Mouse (Mus musculus) stomach, embryonic 16.5 days (tissue): Measurements from ENCODE around the gene Dscaml1. TPM values are rescaled to one million over a fixed set of nuclear protein-coding genes. Genes with fewer than 3 reads are reported as not detected.

Experiments used
- ATAC-seq: fragments of 200-750 bp; cut with Nextera tagmentation; 2 replicates; pipeline ENCODE4 v1.8.0; 2017; ENCODE audit warnings: moderate number of reproducible peaks, moderate TSS enrichment; ENCODE audit not compliant: insufficient read depth, low FRiP score
- H3K27ac ChIP-seq: fragments of 300-500 bp; sonication (generic); 2 replicates; pipeline ENCODE4 v1.5.1; 2014; ENCODE audit warnings: low read length
- H3K27me3 ChIP-seq: fragments of 300-500 bp; sonication (generic); 2 replicates; pipeline ENCODE4 v1.6.1; 2014; ENCODE audit warnings: low read length, control low read depth, mixed read lengths; ENCODE audit not compliant: control insufficient read depth, insufficient read depth
- H3K36me3 ChIP-seq: fragments of 300-500 bp; sonication (generic); 2 replicates; pipeline ENCODE4 v1.6.1; 2014; ENCODE audit warnings: low read length; ENCODE audit not compliant: control insufficient read depth, insufficient read depth
- H3K4me1 ChIP-seq: fragments of 300-500 bp; sonication (generic); 2 replicates; pipeline ENCODE4 v1.6.1; 2014; ENCODE audit warnings: low read length, control low read depth, mixed read lengths; ENCODE audit not compliant: control insufficient read depth, insufficient read depth
- H3K4me2 ChIP-seq: fragments of 300-500 bp; sonication (generic); 2 replicates; pipeline ENCODE4 v1.6.1; 2014; ENCODE audit warnings: low read depth, low read length, mixed read lengths
- H3K4me3 ChIP-seq: fragments of 300-500 bp; sonication (generic); replicated peaks from 2 replicates; pipeline ENCODE4 v1.5.1; 2014; ENCODE audit warnings: mild to moderate bottlenecking, low read length
- H3K9ac ChIP-seq: fragments of 300-500 bp; sonication (generic); 2 replicates; pipeline ENCODE4 v1.6.1; 2014; ENCODE audit warnings: low read length
- H3K9me3 ChIP-seq: fragments of 300-500 bp; sonication (generic); replicated peaks from 2 replicates; pipeline ENCODE4 v1.6.1; 2016; ENCODE audit warnings: low read length, control low read depth; ENCODE audit not compliant: control insufficient read depth
- WGBS: fragments of 180-500 bp; shearing (Covaris S2); extraction: QIAGEN DNeasy Blood & Tissue Kit; methylation state at CpG from one replicate; pipeline ENCODE4 v1.1.7; 2014; 5-methylcytosine and 5-hydroxymethylcytosine counted together
- polyA plus RNA-seq: library from polyadenylated mRNA; unstranded; fragments of >200 nt; fragmentation: Nextera tagmentation; extraction: Ambion mirVana; gene quantifications from 2 replicates; pipeline ENCODE4 v1.2.1, GENCODE M21; 2015

Gene Dscaml1
- polyA plus RNA-seq, 1 experiment from 2014 or later = 0.30 TPM

DNA sequence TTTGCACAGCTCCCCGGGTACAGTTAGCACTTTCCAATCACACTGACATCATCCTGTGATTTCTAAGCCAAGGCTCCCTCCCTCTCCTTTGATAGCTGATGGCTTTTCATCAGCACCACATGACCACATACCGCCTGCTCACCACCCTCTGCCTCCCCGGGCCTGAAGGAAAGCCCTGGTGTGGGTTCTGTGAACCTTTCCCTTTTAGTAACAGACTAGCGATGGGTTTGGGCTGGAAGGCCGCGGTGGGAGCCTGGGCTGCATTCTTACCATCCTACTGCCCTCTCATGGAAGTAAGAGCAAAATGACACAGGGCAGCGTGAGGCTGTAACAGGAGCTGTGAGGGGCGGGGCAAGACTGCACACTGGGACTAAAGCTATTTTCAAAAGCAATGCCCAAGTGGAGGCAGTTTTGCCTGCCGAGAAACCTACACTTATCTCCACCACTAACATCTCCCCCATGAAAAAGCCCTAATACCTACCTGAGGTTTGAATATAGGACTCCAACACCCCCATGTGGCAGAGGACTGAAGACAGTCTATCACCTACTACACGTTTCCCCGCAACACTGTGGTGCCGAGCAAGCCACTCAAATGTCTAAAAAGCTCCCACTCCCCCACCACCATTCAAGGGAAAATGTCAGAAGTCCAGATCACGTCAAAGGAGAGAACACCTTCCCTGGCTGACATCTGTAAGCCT is 372.2 kb downstream of the Dscaml1 start:
- Histone ChIP-seq H3K4me1 (no peaks in the 10 kb centered on the region), H3K36me3 (no peaks in the 10 kb centered on the region), H3K9me3 (no peaks in the 10 kb centered on the region), H3K9ac (no peak overlapping the region), H3K27ac (no peak overlapping the region), H3K27me3 (no peaks in the 10 kb centered on the region), H3K4me3 (no peak overlapping the region), H3K4me2 (no peak overlapping the region)
- ATAC-seq = peak; percentile 69; the same call in 1 of the 2 replicates
- WGBS = 18% methylated on average over 13 of the region's 13 CpGs

DNA sequence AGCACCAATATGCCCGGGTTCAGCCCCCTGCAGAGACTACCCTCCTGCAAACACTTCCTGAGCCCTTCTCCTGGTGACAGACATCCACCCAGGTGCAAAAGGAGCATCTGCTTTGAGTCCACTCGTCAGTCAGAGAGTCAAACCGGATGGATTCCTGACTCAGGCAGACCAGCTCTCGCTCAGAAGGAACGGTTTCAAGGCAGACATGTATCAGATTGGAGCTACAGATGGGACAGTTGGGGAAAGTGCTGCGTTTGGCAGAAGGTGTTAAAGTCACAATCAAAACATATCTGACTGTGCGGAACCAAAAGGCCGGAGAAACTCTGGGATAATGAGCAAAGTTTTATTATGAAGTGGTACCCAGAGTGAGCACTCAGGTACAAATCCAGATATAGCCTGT is 373.0 kb downstream of the Dscaml1 start:
- Histone ChIP-seq H3K4me3 (no peak overlapping the region), H3K9ac (no peak overlapping the region), H3K9me3 (no peaks in the 10 kb centered on the region), H3K27ac (no peak overlapping the region), H3K4me1 (no peaks in the 10 kb centered on the region), H3K36me3 (no peaks in the 10 kb centered on the region), H3K4me2 (no peak overlapping the region), H3K27me3 (no peaks in the 10 kb centered on the region)
- no peak for ATAC-seq
- 81% methylated on average over 8 of the region's 8 CpGs for WGBS

Other genes with a start within 250 kb of the Dscaml1 start
- gene BC049352, start 244.6 kb upstream of the Dscaml1 start, polyA plus RNA-seq = 0.27 TPM in 1 of 2 replicates, not detected in the other
- gene Tmprss4, start 222.5 kb upstream of the Dscaml1 start, polyA plus RNA-seq = 31.5 and 40.1 TPM in 2 replicates
- 1.6 and 1.7 TPM in 2 replicates for gene Il10ra, start 157.5 kb upstream of the Dscaml1 start, polyA plus RNA-seq
- 8.2 and 12.8 TPM in 2 replicates for gene Tmprss13, start 107.5 kb upstream of the Dscaml1 start, polyA plus RNA-seq
- gene Fxyd6, start 56.4 kb upstream of the Dscaml1 start, polyA plus RNA-seq = 63.1 and 66.3 TPM in 2 replicates
- gene Fxyd2, start 27.0 kb upstream of the Dscaml1 start, polyA plus RNA-seq = 2.0 and 2.5 TPM in 2 replicates